Mouse (Mus musculus): Measurements from ENCODE around the gene Sppl2b. TPM values are rescaled to one million over a fixed set of nuclear protein-coding genes. Genes with fewer than 3 reads are reported as not detected.

Sppl2b gene
- polyA plus RNA-seq, 1 experiment from 2014 or later = 89.5 TPM

DNA sequence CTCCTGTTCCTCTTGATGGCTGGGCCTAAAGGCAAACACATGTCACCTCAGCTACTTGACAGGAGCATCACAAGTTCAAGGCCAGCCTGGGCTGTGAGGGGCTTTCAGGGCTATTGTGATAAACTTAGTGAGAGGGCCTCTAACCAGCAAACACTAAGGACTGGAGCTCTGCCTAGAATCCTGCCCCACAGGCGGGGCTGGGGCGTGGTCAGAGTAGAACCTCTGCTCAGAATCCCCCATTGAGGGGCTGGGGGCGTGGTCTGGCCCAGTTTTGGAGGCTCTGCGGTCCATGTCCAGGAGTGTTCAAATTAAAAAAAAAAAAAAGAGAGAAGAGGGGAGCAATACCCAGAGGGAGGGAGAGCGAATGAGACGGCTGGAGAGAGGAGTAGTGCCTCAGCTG, 40.6 kb downstream of the Sppl2b start:
- Histone ChIP-seq H3K4me2 (no peak overlapping the region), H3K9ac (no peak overlapping the region), H3K4me3 (no peak overlapping the region), H3K36me3 (replicated peaks) (no peaks in the 10 kb centered on the region), H3K4me1 (peaks cover 13% of the 10 kb centered on the region), H3K9me3 (no peaks in the 10 kb centered on the region), H3K27me3 (replicated peaks) (no peaks in the 10 kb centered on the region), H3K27ac (no peak overlapping the region)
- ATAC-seq (replicated peaks) = no peak
- WGBS = 78% methylated on average over 6 of the region's 6 CpGs

DNA sequence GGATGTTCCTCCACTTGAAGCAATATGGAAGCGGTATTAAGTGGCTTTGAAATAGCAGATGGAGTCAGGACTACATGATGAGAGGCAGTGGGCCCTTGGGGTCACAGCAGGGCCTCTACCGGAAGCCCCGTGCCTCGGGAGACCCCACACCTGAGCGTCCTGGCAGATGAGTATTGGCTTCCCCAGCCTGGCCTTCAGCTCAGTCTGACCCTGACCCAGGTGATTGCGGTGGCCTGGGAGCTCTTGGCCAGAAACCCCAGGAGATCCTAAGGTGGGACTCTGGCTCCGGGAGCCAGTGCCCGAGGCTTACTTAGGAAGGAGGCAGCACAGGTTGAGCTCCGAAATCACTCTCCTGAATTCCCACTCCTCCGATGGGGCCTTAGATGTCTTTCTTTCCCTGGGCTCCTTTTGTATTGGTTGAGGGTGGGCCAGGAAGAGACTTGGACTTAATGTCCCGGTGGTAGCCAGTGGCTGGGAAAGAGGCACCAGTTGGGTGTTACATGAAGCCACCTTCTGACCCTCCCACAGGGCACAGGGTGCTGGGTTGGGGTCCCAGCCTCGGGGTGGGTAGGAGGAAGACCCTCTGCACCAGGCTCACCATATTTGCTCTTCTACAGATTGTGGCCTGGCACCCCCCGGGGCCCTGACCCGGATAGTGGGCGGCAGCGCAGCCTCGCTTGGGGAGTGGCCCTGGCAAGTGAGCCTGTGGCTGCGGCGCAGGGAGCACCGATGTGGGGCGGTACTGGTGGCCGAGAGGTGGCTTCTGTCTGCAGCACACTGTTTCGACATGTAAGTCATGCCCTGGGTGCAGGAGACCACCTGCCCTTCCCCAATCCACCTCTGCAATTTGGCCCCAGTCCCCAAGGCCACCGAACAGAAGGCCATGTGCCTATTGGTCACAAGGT, 41.8 kb downstream of the Sppl2b start:
- H3K9me3 ChIP-seq = no peaks in the 10 kb centered on the region
- no peak overlapping the region for H3K9ac ChIP-seq
- no peak overlapping the region for H3K4me3 ChIP-seq
- peaks cover 19% of the 10 kb centered on the region for H3K4me1 ChIP-seq
- 0 out of 2 replicates have a peak, but pooled peaks cover under 1% of the 10 kb centered on the region for H3K36me3 ChIP-seq (replicated peaks)
- 67% methylated on average over 24 of the region's 24 CpGs for WGBS
- H3K27ac ChIP-seq = no peak overlapping the region
- no peaks in the 10 kb centered on the region for H3K27me3 ChIP-seq (replicated peaks)
- no peak overlapping the region for H3K4me2 ChIP-seq
- no peak for ATAC-seq (replicated peaks)

DNA sequence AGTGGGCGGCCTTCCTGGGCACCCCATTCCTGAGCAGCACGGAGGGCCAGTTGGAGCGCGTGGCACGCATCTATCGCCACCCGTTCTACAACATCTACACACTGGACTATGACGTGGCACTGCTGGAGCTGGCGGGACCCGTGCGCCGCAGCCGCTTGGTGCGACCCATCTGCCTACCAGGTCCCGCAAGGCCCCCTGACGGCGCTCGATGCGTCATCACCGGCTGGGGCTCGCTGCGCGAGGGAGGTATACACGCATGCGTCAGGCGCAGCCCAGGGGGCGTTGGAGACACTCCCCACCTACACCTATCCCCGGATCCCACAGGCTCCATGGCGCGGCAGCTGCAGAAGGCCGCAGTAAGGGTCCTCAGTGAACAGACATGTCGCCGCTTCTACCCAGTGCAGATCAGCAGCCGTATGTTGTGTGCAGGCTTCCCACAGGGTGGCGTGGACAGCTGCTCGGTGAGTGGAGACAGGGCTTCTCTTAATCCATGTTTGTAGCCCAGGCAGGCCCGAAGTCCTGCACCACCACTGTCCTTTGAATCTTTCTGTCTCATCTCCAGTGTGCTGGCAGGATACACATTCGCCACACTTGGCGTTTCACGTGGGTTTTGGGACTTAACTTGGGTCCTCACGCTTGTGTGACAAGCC, 42.9 kb downstream of the Sppl2b start:
- Histone ChIP-seq H3K27ac (no peak overlapping the region), H3K9ac (no peak overlapping the region), H3K4me3 (no peak overlapping the region), H3K36me3 (replicated peaks) (peaks cover 12% of the 10 kb centered on the region; the same call in 1 of the 2 replicates), H3K4me1 (peaks cover 19% of the 10 kb centered on the region), H3K9me3 (no peaks in the 10 kb centered on the region), H3K27me3 (replicated peaks) (no peaks in the 10 kb centered on the region), H3K4me2 (no peak overlapping the region)
- WGBS = 34% methylated on average over 41 of the region's 41 CpGs
- ATAC-seq (replicated peaks) = no peak

DNA sequence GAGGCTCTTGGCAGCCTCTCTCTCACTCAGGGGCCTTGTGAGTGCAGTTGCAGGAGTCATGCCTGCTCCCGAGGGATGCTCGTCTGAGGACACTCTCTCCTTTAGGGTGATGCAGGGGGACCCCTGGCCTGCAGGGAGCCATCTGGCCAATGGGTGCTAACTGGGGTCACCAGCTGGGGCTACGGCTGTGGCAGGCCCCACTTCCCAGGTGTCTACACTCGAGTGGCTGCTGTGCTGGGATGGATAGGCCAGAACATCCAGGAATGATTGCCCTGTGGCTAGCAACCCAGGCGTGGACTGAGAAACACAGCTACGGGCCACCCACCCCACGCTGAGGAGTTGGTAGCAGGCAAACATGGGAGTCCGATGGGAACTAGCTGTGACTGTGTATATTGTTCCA, 44.0 kb downstream of the Sppl2b start:
- no peaks in the 10 kb centered on the region for H3K27me3 ChIP-seq (replicated peaks)
- no peak overlapping the region for H3K9ac ChIP-seq
- ATAC-seq (replicated peaks) = no peak
- H3K4me2 ChIP-seq = peak overlapping the region; percentile 76
- H3K36me3 ChIP-seq (replicated peaks) = peaks cover 21% of the 10 kb centered on the region
- no peaks in the 10 kb centered on the region for H3K9me3 ChIP-seq
- no peak overlapping the region for H3K27ac ChIP-seq
- H3K4me3 ChIP-seq = peak overlapping the region; percentile 84; the same call in 1 of the 2 replicates
- peaks cover 19% of the 10 kb centered on the region for H3K4me1 ChIP-seq
- WGBS = 90% methylated on average over 8 of the region's 8 CpGs

DNA sequence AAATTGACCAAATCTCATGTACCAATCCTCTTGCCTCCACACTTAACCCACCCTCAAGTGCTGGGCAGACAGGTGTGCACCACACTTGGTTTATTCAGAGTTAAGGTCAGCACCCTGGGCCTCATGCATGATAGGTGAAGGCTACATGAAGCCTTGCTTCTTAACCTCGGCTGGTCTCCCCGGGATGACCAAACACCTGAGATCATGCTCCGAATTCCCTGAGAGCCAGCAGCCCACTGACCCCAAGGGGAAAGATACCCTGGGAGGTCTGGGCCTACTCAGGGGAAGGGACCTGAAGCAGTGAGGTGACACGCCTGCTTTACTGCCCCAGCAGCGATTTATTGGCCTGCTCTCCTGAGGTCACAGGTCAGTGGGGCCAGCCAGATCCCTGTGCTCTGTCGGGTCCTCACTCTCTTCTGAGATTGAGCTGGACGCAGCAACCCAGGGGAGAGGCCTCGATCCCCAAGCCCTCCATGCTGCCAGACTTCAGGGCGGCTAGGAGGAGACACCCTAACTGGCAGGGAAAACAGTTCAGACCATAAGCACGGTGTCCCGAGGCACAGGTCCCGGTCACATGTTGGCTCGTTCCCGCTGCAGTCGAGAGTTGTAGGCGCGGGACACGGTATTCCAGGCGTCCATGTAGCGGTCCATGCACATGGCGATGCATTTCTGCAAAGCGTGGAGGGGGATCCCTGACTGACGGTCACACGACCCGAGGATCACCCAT, 44.7 kb downstream of the Sppl2b start:
- H3K9ac ChIP-seq = peak overlapping the region; percentile 83
- no peak; the same call in 1 of the 2 replicates for ATAC-seq (replicated peaks)
- H3K27ac ChIP-seq = peak overlapping the region; percentile 89
- peak overlapping the region; percentile 84 for H3K4me3 ChIP-seq
- peak overlapping the region; percentile 76 for H3K4me2 ChIP-seq
- no peaks in the 10 kb centered on the region for H3K27me3 ChIP-seq (replicated peaks)
- peaks cover 28% of the 10 kb centered on the region for H3K36me3 ChIP-seq (replicated peaks)
- peaks cover 19% of the 10 kb centered on the region for H3K4me1 ChIP-seq
- no peaks in the 10 kb centered on the region for H3K9me3 ChIP-seq
- 16% methylated on average over 25 of the region's 25 CpGs for whole genome bisulfite sequencing

DNA sequence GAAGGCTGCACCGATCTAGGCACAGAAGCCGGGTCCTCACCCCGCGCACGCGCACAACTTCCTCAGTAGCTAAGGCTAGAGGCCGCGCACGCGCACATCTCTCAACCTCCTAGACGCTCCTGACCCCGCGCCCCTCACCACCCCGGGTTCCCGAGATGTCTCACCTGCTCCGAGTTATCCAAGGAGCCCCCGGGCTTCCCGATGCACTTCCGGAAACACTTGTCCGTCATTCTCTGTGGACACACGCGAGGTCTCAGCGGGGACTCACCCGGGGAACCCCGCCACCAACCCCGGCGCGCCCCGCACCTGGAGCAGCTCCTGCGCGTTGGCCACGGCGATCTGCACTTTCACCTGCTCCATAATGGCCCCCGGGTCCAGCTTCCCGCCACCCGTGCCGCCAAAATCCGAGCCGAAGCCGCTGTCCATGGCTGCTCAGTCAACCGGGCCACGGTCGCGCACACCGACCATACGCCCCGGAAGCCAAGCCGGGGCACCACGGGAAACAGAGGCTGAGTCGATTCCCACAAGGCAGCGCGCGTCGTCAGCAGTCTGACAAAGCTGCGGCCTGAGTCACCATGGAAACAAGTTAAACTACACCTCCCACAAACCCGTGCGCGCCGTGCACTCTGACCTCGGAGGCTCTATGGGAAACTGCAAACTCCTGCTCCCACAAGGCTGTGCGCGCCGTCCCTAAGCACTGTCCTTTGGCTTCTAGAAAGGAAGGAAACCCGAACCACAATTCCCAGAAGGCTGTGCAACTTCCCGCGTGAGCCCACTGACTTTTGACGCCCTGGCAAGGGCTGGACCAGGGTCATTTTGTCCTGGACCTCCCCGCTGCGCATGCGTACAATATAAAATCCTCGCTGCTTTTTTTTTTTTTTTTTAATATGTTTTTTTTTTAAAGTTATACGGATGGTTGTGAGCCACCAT, 45.5 kb downstream of the Sppl2b start, which contains the start of gene Timm13:
Gene Timm13 (minus strand): TSS at position 652 of the 930 bp plus-strand sequence.
- Histone ChIP-seq H3K4me1 (peaks cover 19% of the 10 kb centered on the region), H3K9me3 (no peaks in the 10 kb centered on the region), H3K4me2 (peak within 1 kb of the TSS; percentile 76), H3K4me3 (peak within 1 kb of the TSS; percentile 84), H3K27me3 (replicated peaks) (no peaks in the 10 kb centered on the region), H3K27ac (peak within 1 kb of the TSS; percentile 89), H3K36me3 (replicated peaks) (peaks cover 35% of the 10 kb centered on the region), H3K9ac (peak within 1 kb of the TSS; percentile 83)
- WGBS = under 1% methylated on average over 72 of the region's 72 CpGs
- peak; percentile 96 for ATAC-seq (replicated peaks)

DNA sequence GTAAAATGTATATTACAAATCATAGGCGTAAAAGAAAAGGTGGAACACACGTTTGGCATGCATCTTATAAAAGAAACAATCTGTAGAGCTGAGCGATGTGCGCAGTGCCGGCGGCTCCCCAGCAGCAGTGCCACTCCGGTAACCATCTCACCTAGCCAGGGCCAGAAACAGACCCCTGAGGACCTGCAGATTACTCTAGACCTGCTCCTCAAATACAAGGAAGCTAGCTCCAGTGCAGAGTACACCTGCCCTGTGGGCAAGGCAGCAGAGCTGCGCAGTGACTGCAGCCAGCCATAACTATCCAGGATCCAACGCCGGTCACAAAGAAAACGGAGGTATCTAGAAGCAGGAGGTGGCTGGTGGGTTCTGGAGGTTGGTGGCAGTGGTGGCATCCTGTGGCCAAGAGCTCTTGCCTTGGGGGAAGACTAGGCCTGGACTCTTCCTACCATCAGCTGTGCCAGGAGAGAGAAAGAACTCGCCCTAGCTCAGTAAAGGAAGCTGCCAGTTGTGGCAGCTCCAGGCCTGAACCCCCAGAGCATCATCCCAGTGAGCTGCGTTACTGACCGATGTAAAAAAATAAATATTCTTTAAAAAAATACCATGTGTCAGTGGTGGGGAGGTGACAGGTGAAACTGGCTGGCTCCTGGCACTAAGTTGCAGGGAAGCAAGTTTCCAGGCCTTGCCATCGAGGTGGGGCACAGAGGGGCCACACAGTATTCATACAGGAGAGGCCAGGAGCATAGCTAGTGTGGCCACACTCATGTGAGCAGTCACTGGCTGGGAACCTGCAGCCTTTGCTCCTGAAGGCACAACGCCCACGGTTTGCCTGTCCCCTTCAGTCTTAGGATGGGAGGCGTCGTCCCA, 46.6 kb downstream of the Sppl2b start:
- no peaks in the 10 kb centered on the region for H3K27me3 ChIP-seq (replicated peaks)
- no peaks in the 10 kb centered on the region for H3K9me3 ChIP-seq
- H3K4me3 ChIP-seq = peak overlapping the region; percentile 84; the same call in 1 of the 2 replicates
- no peak for ATAC-seq (replicated peaks)
- peak overlapping the region; percentile 89 for H3K27ac ChIP-seq
- H3K4me2 ChIP-seq = peak overlapping the region; percentile 76; the same call in 1 of the 2 replicates
- peaks cover 38% of the 10 kb centered on the region for H3K36me3 ChIP-seq (replicated peaks)
- 88% methylated on average over 19 of the region's 19 CpGs for WGBS
- peaks cover 19% of the 10 kb centered on the region for H3K4me1 ChIP-seq
- no peak overlapping the region for H3K9ac ChIP-seq

DNA sequence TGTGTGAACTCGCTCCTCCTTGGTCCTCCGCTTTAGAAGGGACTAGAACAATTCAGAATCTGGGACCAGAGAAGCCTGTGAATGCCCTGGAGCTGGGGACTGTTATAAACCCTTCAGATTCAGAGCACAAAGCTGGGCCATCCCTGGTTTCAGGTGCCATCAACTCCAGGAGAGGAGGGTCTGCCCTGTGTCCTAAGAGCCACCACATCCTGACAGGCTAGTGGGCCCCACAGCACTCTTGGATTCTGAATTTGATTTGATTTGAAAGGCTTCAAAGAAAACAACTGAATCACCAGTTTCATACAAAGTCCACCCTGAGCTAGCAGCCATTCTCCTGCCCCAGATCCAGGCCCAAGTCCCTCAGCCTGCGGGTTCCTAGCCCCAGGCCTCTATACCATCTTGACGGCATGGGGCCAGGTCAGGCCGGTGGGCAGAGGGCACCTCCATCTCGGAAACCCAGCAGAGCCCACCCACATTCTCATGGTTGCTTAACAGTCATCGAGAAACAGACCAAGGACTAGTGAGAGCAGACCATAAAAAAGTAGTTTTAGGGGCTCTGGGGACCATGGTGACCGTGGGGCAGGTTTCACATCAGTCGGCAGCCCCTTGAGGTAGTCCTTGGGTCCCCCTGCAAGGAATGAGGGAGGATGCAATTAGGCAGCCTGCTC, 47.3 kb downstream of the Sppl2b start:
- H3K36me3 ChIP-seq (replicated peaks) = peaks cover 38% of the 10 kb centered on the region
- no peak for ATAC-seq (replicated peaks)

DNA sequence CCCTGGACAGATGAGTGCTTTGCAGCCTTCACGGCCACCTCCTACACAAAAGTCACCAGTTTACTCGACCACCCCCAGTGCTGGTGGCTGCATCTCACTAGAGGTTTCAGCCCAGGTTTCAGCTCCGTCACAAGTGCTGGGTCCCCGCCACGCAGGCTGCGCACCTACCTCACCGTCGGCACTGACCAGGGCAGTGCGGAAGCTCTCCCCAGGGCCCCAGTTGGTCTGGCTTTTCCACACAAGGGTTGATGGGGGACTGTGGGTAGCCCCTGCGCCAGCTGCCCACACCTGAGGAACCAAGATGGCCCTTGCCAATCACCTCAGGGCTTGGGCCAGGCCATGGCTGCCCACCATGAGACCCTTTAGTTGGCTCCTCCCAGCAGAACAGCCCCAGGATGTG, 48.2 kb downstream of the Sppl2b start:
- Histone ChIP-seq H3K4me1 (peaks cover 19% of the 10 kb centered on the region), H3K27me3 (replicated peaks) (no peaks in the 10 kb centered on the region), H3K4me2 (no peak overlapping the region), H3K9ac (no peak overlapping the region), H3K36me3 (replicated peaks) (peaks cover 43% of the 10 kb centered on the region), H3K4me3 (no peak overlapping the region), H3K9me3 (no peaks in the 10 kb centered on the region), H3K27ac (no peak overlapping the region)
- ATAC-seq (replicated peaks) = no peak
- WGBS = 94% methylated on average over 10 of the region's 10 CpGs

More for the DNA sequence above, 47.3 kb downstream of the Sppl2b start:
- 97% methylated on average over 9 of the region's 9 CpGs for WGBS
- no peaks in the 10 kb centered on the region for H3K27me3 ChIP-seq (replicated peaks)
- H3K4me2 ChIP-seq = no peak overlapping the region
- H3K4me1 ChIP-seq = peaks cover 19% of the 10 kb centered on the region
- no peak overlapping the region for H3K27ac ChIP-seq
- no peak overlapping the region for H3K9ac ChIP-seq
- H3K4me3 ChIP-seq = no peak overlapping the region
- no peaks in the 10 kb centered on the region for H3K9me3 ChIP-seq

DNA sequence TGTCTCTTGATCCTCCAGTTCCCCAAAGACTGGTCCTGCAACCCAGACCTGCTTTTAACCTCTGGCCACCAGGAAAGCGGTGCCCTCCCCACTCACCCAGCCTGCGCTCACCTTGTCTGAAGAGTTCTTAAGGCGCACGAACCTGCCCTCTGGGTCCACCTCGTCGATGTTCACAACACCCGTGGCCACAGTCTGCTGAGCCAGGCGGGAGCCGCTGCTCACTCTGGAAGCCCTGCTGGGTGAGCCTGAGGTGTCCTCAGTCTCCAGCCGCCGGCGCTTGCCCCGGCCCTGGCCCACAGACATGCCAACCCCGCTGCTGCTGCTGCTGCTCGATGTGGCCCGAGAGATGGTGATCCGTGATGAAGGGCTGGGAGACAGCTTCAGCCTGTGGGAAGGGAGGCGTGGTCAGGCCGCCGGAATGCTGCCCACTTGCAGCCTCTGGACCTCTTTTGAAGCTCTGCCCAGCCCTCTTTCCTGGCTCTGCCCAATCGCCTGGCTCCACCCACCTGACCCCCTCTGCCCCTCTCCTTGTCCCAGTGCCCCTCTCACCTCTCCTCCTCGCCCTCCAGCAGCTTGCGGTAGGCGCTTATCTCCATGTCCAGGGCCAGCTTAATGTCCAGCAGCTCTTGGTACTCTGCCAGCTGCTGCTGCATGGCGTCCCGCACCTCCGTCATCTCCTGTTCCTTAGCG, 49.1 kb downstream of the Sppl2b start:
- no peak for ATAC-seq (replicated peaks)

More for the DNA sequence above, 49.1 kb downstream of the Sppl2b start:
- Histone ChIP-seq H3K36me3 (replicated peaks) (peaks cover 47% of the 10 kb centered on the region), H3K27me3 (replicated peaks) (no peaks in the 10 kb centered on the region), H3K4me1 (peaks cover 15% of the 10 kb centered on the region), H3K4me2 (no peak overlapping the region), H3K4me3 (no peak overlapping the region), H3K9ac (no peak overlapping the region), H3K9me3 (no peaks in the 10 kb centered on the region), H3K27ac (no peak overlapping the region)
- 88% methylated on average over 28 of the region's 28 CpGs for WGBS
